Mouse (Mus musculus): Measurements from ENCODE around the gene Borcs7.

DNA sequence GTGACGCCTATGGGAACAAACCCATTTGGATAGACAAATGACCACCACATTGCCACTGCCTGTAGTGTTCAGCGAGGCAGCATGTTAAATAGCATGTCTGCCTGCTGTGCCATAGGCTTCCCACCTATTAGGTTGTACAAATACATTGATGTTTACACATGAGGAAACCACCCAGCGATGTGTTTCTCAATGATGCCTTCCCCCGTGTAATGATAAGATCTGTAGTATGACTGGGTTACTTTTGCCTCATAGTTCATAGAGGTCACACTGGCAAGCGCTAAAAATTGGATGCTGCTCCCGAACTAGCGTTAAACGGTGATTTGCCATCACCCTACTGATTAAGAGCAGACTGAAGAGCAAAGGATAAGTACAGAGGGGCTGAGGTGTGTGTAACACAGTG lies 27.5 kb upstream of the Borcs7 start:
- TF ChIP-seq POLR2A (IDR thresholded peaks at IDR 0.05; ENCODE audit: borderline replicate concordance, control insufficient read depth, low read depth, low read length) (no peak), CTCF (IDR thresholded peaks at IDR 0.05; ENCODE audit: control insufficient read depth, insufficient read depth, low read length) (no peak)
